Mouse (Mus musculus): ENCODE measurements at regions not wholly inside any gene's neighbourhood (a gene's known extent, or its start where the extent isn't known, plus 50 kb on each side); places are given as distances from the start of the nearest gene placed in this dataset.
"Not testable (repeated sequence)": the region's sequence is repeated elsewhere in the genome, so short reads cannot be mapped to it uniquely, and the experiment has no call there.

DNA sequence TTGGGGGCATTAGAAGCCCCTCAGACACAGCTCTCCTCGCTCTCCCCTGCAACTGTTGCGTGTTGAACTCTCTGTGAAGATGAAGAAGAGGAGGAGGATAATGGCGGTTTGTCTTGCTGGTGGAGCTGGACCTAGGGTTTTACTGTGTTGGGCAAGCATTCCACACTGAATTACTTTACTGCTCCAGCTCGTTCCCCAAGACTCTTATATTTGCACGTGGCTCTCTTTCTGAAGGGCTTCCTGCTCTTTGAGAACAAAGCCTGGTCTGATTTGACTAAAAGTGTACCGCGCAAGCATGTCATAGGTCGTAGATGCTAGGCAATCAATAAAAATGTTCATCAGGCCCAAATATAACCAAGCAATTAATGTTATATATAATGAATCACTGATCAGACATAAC, 509.1 kb downstream of the Zfp704 start:
- no peaks in the 10 kb centered on the region for H3K9me3 ChIP-seq (ENCODE audit: control insufficient read depth, low read length)
- no peak overlapping the region for H3K4me2 ChIP-seq (replicated peaks)
- H3K27me3 ChIP-seq (ENCODE audit: control insufficient read depth, insufficient read depth, low read length): no peaks in the 10 kb centered on the region
- H3K36me3 ChIP-seq (replicated peaks; ENCODE audit: control insufficient read depth, insufficient read depth): no peaks in the 10 kb centered on the region
- H3K4me3 ChIP-seq (replicated peaks; ENCODE audit: low read length): no peak overlapping the region
- no peak overlapping the region for H3K9ac ChIP-seq
- 84% methylated on average over 8 of the region's 8 CpGs for WGBS
- ATAC-seq (ENCODE audit: low FRiP score) (no peak), DNase-seq (ENCODE audit: low spot score) (no peak)
- no peak overlapping the region for H3K27ac ChIP-seq
- H3K4me1 ChIP-seq (replicated peaks; ENCODE audit: control insufficient read depth, insufficient read depth, low read length): no peaks in the 10 kb centered on the region

DNA sequence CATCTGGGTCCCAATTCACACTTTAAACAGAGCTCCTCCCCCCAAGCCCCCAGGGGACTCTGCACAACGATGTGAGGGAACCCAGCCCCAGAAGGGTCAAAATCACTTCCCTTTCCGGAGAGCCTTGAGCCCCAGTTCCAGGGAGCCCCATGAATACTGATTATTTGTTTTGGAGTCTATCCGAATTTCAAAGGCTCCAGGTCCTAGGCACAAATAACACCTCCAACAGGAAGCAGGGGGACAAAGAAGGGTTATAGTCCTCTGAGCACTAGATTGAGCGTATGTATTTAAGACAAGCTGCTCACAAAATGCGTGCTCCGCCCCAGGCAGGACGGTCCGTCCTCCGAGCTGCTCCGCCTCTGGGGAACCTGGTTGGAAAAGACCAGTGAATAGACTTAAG, 511.4 kb downstream of the Zfp704 start:
- Histone ChIP-seq H3K36me3 (replicated peaks; ENCODE audit: control insufficient read depth, insufficient read depth) (no peaks in the 10 kb centered on the region), H3K4me1 (replicated peaks; ENCODE audit: control insufficient read depth, insufficient read depth, low read length) (no peaks in the 10 kb centered on the region), H3K4me3 (replicated peaks; ENCODE audit: low read length) (no peak overlapping the region), H3K27ac (no peak overlapping the region), H3K9me3 (ENCODE audit: control insufficient read depth, low read length) (no peaks in the 10 kb centered on the region), H3K4me2 (replicated peaks) (no peak overlapping the region), H3K27me3 (ENCODE audit: control insufficient read depth, insufficient read depth, low read length) (no peaks in the 10 kb centered on the region), H3K9ac (no peak overlapping the region)
- ATAC-seq (ENCODE audit: low FRiP score) (no peak), DNase-seq (ENCODE audit: low spot score) (no peak)
- WGBS: 79% methylated on average over 10 of the region's 10 CpGs

DNA sequence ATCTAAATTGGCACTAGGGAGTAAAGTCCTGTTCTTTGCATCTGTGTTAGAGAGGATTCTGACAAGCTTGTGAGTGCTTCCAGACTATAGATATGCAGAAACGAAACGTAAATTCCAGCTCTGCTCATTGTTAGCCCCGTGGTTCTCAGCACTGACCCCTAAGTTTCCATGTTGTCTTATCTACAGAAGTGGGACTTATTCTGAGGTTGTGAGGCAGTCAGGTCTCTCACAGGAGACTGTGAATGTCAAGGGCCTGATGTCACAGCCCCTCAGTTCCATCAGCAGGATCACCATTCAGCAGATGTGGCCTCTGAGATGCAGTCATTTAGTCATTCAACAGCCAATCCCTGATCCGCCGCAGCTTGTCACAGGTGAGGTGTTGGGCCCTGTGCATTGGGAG, 525.8 kb downstream of the Zfp704 start:
- Histone ChIP-seq H3K4me3 (replicated peaks; ENCODE audit: low read length) (no peak overlapping the region), H3K36me3 (replicated peaks; ENCODE audit: control insufficient read depth, insufficient read depth) (no peaks in the 10 kb centered on the region), H3K9ac (no peak overlapping the region), H3K4me2 (replicated peaks) (no peak overlapping the region), H3K27ac (no peak overlapping the region), H3K9me3 (ENCODE audit: control insufficient read depth, low read length) (no peaks in the 10 kb centered on the region), H3K4me1 (replicated peaks; ENCODE audit: control insufficient read depth, insufficient read depth, low read length) (no peaks in the 10 kb centered on the region), H3K27me3 (ENCODE audit: control insufficient read depth, insufficient read depth, low read length) (no peaks in the 10 kb centered on the region)
- DNase-seq (ENCODE audit: low spot score): no peak
- ATAC-seq (ENCODE audit: low FRiP score): no peak
- WGBS: 86% methylated on average over 5 of the region's 5 CpGs

DNA sequence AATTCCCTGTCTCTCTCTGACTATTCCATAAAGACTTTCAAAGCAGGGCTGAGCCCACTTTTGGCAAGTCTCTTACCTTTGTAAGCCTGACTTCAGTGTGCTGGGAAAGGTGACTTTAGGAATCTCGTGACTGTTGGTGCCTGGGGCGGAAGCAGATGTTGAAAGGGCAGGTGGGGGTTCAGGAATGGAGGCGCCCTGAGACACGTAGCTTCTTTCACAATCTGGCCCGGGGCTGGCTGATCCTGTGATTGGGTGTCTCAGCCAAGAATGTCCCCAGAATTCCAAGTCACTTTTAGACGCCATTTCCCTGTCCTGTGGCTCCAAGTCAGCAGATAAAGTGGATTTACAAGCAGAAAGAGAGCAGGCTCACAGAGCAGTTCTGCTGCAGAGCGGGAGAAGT, 527.8 kb downstream of the Zfp704 start:
- no peak overlapping the region for H3K4me3 ChIP-seq (replicated peaks; ENCODE audit: low read length)
- H3K9ac ChIP-seq: no peak overlapping the region
- H3K27ac ChIP-seq: no peak overlapping the region
- no peak for DNase-seq (ENCODE audit: low spot score)
- no peaks in the 10 kb centered on the region for H3K36me3 ChIP-seq (replicated peaks; ENCODE audit: control insufficient read depth, insufficient read depth)
- WGBS: 76% methylated on average over 7 of the region's 7 CpGs
- no peaks in the 10 kb centered on the region for H3K27me3 ChIP-seq (ENCODE audit: control insufficient read depth, insufficient read depth, low read length)
- ATAC-seq (ENCODE audit: low FRiP score): no peak
- no peak overlapping the region for H3K4me2 ChIP-seq (replicated peaks)
- no peaks in the 10 kb centered on the region for H3K4me1 ChIP-seq (replicated peaks; ENCODE audit: control insufficient read depth, insufficient read depth, low read length)
- no peaks in the 10 kb centered on the region for H3K9me3 ChIP-seq (ENCODE audit: control insufficient read depth, low read length)

DNA sequence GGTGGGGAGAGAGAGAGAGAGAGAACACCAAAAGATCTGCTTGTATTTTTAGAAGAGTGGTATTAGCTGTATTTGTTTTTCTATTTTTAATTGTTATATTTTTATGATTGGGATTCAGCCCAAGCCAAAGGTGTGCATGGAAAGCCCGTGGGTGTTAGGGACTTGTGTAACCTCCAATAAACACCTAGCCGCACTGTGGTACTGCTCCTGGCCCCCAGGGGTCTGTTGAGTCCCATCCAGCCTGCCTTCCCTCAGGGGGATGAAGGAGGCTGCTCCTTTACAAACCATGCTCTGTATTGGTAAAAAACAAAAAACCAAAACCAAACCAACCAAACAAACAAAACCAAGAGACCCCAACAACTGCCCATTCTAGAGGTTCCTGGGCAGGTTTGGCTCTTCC, 531.7 kb downstream of the Zfp704 start:
- H3K27ac ChIP-seq: no peak overlapping the region
- H3K4me2 ChIP-seq (replicated peaks): no peak overlapping the region
- no peaks in the 10 kb centered on the region for H3K27me3 ChIP-seq (ENCODE audit: control insufficient read depth, insufficient read depth, low read length)
- no peaks in the 10 kb centered on the region for H3K4me1 ChIP-seq (replicated peaks; ENCODE audit: control insufficient read depth, insufficient read depth, low read length)
- no peak overlapping the region for H3K4me3 ChIP-seq (replicated peaks; ENCODE audit: low read length)
- 90% methylated on average over 2 of the region's 2 CpGs for WGBS
- DNase-seq (ENCODE audit: low spot score): no peak
- H3K36me3 ChIP-seq (replicated peaks; ENCODE audit: control insufficient read depth, insufficient read depth): no peaks in the 10 kb centered on the region
- no peak for ATAC-seq (ENCODE audit: low FRiP score)
- no peak overlapping the region for H3K9ac ChIP-seq
- H3K9me3 ChIP-seq (ENCODE audit: control insufficient read depth, low read length): no peaks in the 10 kb centered on the region

DNA sequence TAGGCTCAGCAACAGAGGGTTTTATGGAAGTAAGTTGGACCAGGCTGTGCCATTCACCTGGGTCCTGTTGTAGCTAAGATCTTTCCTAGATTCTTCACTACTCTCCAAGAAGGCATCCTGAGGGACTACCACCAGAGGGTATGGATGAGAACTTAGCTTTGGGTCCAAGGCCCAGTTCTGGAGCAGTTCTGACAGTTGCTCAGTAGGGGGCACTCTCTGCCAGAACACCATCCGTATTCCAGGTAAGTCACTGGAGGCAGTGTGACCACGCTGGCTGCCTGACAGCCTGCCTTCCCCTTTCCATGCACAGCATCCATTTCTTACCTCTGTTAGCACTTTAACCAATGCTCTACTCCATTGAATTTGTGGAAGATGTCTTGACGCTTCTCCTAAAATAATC, 533.2 kb downstream of the Zfp704 start:
- Histone ChIP-seq H3K4me2 (replicated peaks) (no peak overlapping the region), H3K36me3 (replicated peaks; ENCODE audit: control insufficient read depth, insufficient read depth) (no peaks in the 10 kb centered on the region), H3K9me3 (ENCODE audit: control insufficient read depth, low read length) (no peaks in the 10 kb centered on the region), H3K4me1 (replicated peaks; ENCODE audit: control insufficient read depth, insufficient read depth, low read length) (no peaks in the 10 kb centered on the region), H3K9ac (no peak overlapping the region), H3K4me3 (replicated peaks; ENCODE audit: low read length) (no peak overlapping the region), H3K27me3 (ENCODE audit: control insufficient read depth, insufficient read depth, low read length) (no peaks in the 10 kb centered on the region), H3K27ac (no peak overlapping the region)
- 24% methylated on average over 3 of the region's 3 CpGs for WGBS
- ATAC-seq (ENCODE audit: low FRiP score) (0 out of 2 replicates have a peak, but pooled peaks have one; percentile 27), DNase-seq (ENCODE audit: low spot score) (peak; percentile 70)

DNA sequence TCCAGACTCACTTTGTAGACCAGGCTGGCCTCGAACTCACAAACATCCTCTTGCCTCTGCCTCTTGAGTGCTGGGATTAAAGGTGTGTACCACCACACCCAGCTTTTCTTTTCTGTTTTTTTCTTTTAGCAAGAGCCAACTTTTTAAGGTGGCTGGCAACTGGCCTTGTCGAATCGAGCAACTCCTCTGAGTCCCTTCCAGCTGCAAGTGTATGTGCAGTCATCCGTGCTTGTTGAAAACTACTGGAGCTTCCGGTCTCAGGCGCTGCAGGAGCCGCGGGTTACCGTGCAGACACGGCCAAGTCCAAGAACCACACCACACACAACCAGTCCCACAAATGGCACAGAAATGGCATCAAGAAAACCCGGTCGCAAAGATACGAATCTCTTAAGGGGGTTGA, 537.4 kb downstream of the Zfp704 start:
- not testable (repeated sequence) for H3K9ac ChIP-seq; ATAC-seq (ENCODE audit: low FRiP score); DNase-seq (ENCODE audit: low spot score); H3K27ac ChIP-seq; H3K4me1 ChIP-seq (replicated peaks; ENCODE audit: control insufficient read depth, insufficient read depth, low read length); H3K4me3 ChIP-seq (replicated peaks; ENCODE audit: low read length); H3K4me2 ChIP-seq (replicated peaks); H3K36me3 ChIP-seq (replicated peaks; ENCODE audit: control insufficient read depth, insufficient read depth); H3K27me3 ChIP-seq (ENCODE audit: control insufficient read depth, insufficient read depth, low read length); H3K9me3 ChIP-seq (ENCODE audit: control insufficient read depth, low read length)
- WGBS: 86% methylated on average over 13 of the region's 13 CpGs

DNA sequence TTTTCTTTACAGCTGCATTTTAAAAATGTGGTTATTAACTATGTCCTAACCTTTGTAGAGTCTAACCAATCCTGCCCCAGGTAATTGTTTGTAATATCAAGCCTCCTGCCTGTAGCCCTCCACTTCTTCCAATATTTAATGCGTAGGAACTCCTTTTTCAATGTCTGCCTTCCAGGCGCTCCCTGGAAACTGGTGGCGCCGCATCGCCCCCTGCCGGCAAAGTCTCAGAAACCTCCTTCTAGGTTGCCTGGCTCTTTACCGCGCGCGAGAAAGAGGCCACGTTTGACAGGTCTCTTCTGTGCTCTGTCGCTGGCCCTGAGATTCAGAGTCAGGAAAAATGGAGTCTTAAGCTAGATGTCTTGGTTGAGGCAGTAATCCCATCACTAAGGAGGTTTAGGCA, 542.8 kb downstream of the Zfp704 start:
- Histone ChIP-seq H3K27ac (no peak overlapping the region), H3K9ac (no peak overlapping the region), H3K4me3 (replicated peaks; ENCODE audit: low read length) (no peak overlapping the region), H3K4me2 (replicated peaks) (no peak overlapping the region), H3K36me3 (replicated peaks; ENCODE audit: control insufficient read depth, insufficient read depth) (no peaks in the 10 kb centered on the region), H3K27me3 (ENCODE audit: control insufficient read depth, insufficient read depth, low read length) (no peaks in the 10 kb centered on the region), H3K9me3 (ENCODE audit: control insufficient read depth, low read length) (no peaks in the 10 kb centered on the region), H3K4me1 (replicated peaks; ENCODE audit: control insufficient read depth, insufficient read depth, low read length) (no peaks in the 10 kb centered on the region)
- 1% methylated on average over 12 of the region's 12 CpGs for WGBS
- peak; percentile 51; the same call in 1 of the 2 replicates for ATAC-seq (ENCODE audit: low FRiP score)
- DNase-seq (ENCODE audit: low spot score): peak; percentile 75

DNA sequence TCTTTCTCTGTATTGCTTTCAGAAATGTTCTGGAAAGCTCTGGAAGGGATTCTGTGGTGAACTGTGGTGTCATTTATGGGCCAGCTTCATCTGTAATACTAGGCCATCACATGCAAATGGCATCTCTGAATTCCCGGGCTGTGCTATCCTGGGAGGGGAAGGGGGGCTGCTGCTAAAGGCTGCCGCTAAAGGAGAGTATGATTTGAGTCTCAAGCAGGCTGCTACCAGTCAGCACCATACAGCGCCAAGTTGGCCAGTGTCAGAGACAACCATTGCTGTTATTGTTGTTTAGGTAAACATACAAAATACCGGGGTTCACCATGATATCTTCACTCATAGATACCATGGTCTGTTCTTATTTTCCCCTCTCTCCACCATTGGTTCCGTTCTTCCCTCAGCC, 543.5 kb downstream of the Zfp704 start:
- H3K36me3 ChIP-seq (replicated peaks; ENCODE audit: control insufficient read depth, insufficient read depth): no peaks in the 10 kb centered on the region
- no peak overlapping the region for H3K4me3 ChIP-seq (replicated peaks; ENCODE audit: low read length)
- H3K27ac ChIP-seq: no peak overlapping the region
- no peaks in the 10 kb centered on the region for H3K4me1 ChIP-seq (replicated peaks; ENCODE audit: control insufficient read depth, insufficient read depth, low read length)
- H3K27me3 ChIP-seq (ENCODE audit: control insufficient read depth, insufficient read depth, low read length): no peaks in the 10 kb centered on the region
- 85% methylated on average over 5 of the region's 5 CpGs for WGBS
- no peaks in the 10 kb centered on the region for H3K9me3 ChIP-seq (ENCODE audit: control insufficient read depth, low read length)
- DNase-seq (ENCODE audit: low spot score) (no peak), ATAC-seq (ENCODE audit: low FRiP score) (no peak)
- no peak overlapping the region for H3K4me2 ChIP-seq (replicated peaks)
- no peak overlapping the region for H3K9ac ChIP-seq

DNA sequence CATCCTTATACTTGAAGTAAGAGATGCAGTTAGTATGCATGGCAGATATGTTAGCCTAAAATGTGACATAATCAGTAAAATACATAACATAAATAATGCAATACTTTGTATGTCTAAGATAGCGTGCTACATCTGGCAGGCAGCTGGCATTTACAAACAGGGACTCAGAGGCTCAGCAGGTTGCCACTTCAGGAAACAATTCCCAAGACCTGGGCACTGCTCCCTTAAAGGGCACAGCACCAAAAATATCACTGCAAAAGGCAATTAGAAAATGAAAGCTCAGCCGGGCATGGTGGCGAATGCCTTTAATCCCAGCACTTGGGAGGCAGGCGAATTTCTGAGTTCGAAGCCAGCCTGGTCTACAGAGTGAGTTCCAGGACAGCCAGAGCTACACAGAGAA, 544.0 kb downstream of the Zfp704 start:
- 70% methylated on average over 5 of the region's 5 CpGs for whole genome bisulfite sequencing
- no peaks in the 10 kb centered on the region for H3K9me3 ChIP-seq (ENCODE audit: control insufficient read depth, low read length)
- no peak overlapping the region for H3K27ac ChIP-seq
- no peak for DNase-seq (ENCODE audit: low spot score)
- H3K36me3 ChIP-seq (replicated peaks; ENCODE audit: control insufficient read depth, insufficient read depth): no peaks in the 10 kb centered on the region
- H3K4me1 ChIP-seq (replicated peaks; ENCODE audit: control insufficient read depth, insufficient read depth, low read length): no peaks in the 10 kb centered on the region
- ATAC-seq (ENCODE audit: low FRiP score): no peak
- H3K9ac ChIP-seq: no peak overlapping the region
- no peak overlapping the region for H3K4me2 ChIP-seq (replicated peaks)
- no peak overlapping the region for H3K4me3 ChIP-seq (replicated peaks; ENCODE audit: low read length)
- no peaks in the 10 kb centered on the region for H3K27me3 ChIP-seq (ENCODE audit: control insufficient read depth, insufficient read depth, low read length)
